Mouse (Mus musculus): ENCODE results near the gene Fam217a. TPM values are rescaled to one million over a fixed set of nuclear protein-coding genes. Genes with fewer than 3 reads are reported as not detected.
"Not testable (repeated sequence)": the region's sequence is repeated elsewhere in the genome, so short reads cannot be mapped to it uniquely, and the experiment has no call there.

The Fam217a gene
- polyA plus RNA-seq, 1 experiment = not detected

- H3K4me3 ChIP-seq = peak overlapping the region; percentile 52
- no peaks in the 10 kb centered on the region for H3K36me3 ChIP-seq (ENCODE audit: control insufficient read depth, insufficient read depth)
- no peaks in the 10 kb centered on the region for H3K27me3 ChIP-seq (ENCODE audit: control insufficient read depth, insufficient read depth, insufficient read length)
- peak overlapping the region; percentile 95 for H3K4me2 ChIP-seq (ENCODE audit: low read depth)
- peak overlapping the region; percentile 63 for H3ac ChIP-seq (ENCODE audit: control insufficient read depth, insufficient read length)
- peaks cover 58% of the 10 kb centered on the region for H3K79me2 ChIP-seq (ENCODE audit: control insufficient read depth, insufficient read depth)
- TF ChIP-seq E2F4 (IDR thresholded peaks at IDR 0.05; ENCODE audit: insufficient read depth) (no peak), POLR2A (IDR thresholded peaks at IDR 0.05; ENCODE audit: insufficient read length, low read depth) (no peak), POLR2AphosphoS2 (IDR thresholded peaks at IDR 0.05; ENCODE audit: insufficient read length, low read depth) (no peak), MAX (IDR thresholded peaks at IDR 0.05; ENCODE audit: low read depth) (no peak), MYOG (IDR thresholded peaks at IDR 0.05; ENCODE audit: control insufficient read depth in 1 of 3, insufficient read depth in 1 of 3, insufficient read length in 2 of 3, low read depth in 2 of 3) (no peak), MYOD1 (IDR thresholded peaks at IDR 0.05; ENCODE audit: control insufficient read depth in 1 of 3, insufficient read length in 2 of 3, low read depth in 2 of 3) (no peak), CEBPB (IDR thresholded peaks at IDR 0.05; ENCODE audit: insufficient read depth, poor library complexity, severe bottlenecking) (no peak), TCF3 (IDR thresholded peaks at IDR 0.05; ENCODE audit: insufficient read length, low read depth) (no peak), TCF12 (IDR thresholded peaks at IDR 0.05; ENCODE audit: insufficient read depth, poor library complexity, severe bottlenecking) (no peak), REST (IDR thresholded peaks at IDR 0.05; ENCODE audit: insufficient read depth, insufficient read length) (no peak), USF1 (IDR thresholded peaks at IDR 0.05; ENCODE audit: low read depth) (no peak), SRF (IDR thresholded peaks at IDR 0.05; ENCODE audit: control insufficient read depth, insufficient read length, low read depth) (no peak)
Measured at GRCm38 (mm10) chr13:34876481-34876880, 47.6 kb downstream of the Fam217a start.

- peak in 1 of 3 experiments; percentile 8 for TF ChIP-seq MYOD1 (IDR thresholded peaks at IDR 0.05; ENCODE audit: control insufficient read depth in 1 of 3, insufficient read length in 2 of 3, low read depth in 2 of 3)
- TF ChIP-seq REST (IDR thresholded peaks at IDR 0.05; ENCODE audit: insufficient read depth, insufficient read length) = no peak
- peak in 1 of 3 experiments; percentile 20 for TF ChIP-seq MYOG (IDR thresholded peaks at IDR 0.05; ENCODE audit: control insufficient read depth in 1 of 3, insufficient read depth in 1 of 3, insufficient read length in 2 of 3, low read depth in 2 of 3)
- peak; percentile 9 for TF ChIP-seq POLR2AphosphoS2 (IDR thresholded peaks at IDR 0.05; ENCODE audit: insufficient read length, low read depth)
- no peak for TF ChIP-seq CEBPB (IDR thresholded peaks at IDR 0.05; ENCODE audit: insufficient read depth, poor library complexity, severe bottlenecking)
- TF ChIP-seq USF1 (IDR thresholded peaks at IDR 0.05; ENCODE audit: low read depth) = no peak
- no peak for TF ChIP-seq SRF (IDR thresholded peaks at IDR 0.05; ENCODE audit: control insufficient read depth, insufficient read length, low read depth)
- peak overlapping the region; percentile 52 for H3K4me3 ChIP-seq
- H3K36me3 ChIP-seq (ENCODE audit: control insufficient read depth, insufficient read depth) = no peaks in the 10 kb centered on the region
- H3K27me3 ChIP-seq (ENCODE audit: control insufficient read depth, insufficient read depth, insufficient read length) = no peaks in the 10 kb centered on the region
- H3K79me2 ChIP-seq (ENCODE audit: control insufficient read depth, insufficient read depth) = peaks cover 52% of the 10 kb centered on the region
- peak overlapping the region; percentile 63 for H3ac ChIP-seq (ENCODE audit: control insufficient read depth, insufficient read length)
- peak overlapping the region; percentile 95 for H3K4me2 ChIP-seq (ENCODE audit: low read depth)
Measured at GRCm38 (mm10) chr13:34875741-34876445, 48.2 kb downstream of the Fam217a start.

DNA sequence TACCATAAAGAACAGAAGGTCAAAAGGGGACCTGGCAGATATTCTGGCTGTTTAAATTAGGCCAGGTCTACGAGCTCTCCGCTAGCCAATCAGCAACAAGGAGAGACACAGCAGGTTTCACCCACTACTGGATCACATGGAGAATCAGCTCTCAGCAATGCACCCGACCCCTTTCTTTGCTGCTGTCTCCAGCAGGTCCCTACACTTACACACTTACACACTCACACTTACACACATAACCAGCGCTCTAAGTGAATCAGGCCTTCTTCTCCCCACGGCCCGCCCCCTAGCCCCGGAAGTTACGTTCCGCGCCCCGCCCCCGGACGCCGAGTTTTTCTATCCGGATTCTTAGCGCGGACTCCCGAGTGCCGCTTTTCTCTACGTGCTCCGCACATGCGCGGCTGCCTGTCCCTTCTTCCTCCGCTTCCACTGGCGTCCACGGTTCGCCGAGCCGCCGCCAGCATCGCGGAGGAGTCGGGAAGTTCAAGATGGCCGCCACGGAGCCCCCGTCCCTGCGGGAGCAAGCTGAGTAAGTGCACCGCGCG lies 48.9 kb downstream of the Fam217a start, which contains the start of gene Prpf4b:
Prpf4b (plus strand) TSS at position 137 of the 545 bp plus-strand sequence.
- no peaks in the 10 kb centered on the region for H3K36me3 ChIP-seq (ENCODE audit: control insufficient read depth, insufficient read depth)

GRCm38 (mm10) chr13:34874736-34875135 lies 49.4 kb downstream of the Fam217a start:
- peak overlapping the region; percentile 85 for H3K4me2 ChIP-seq (ENCODE audit: low read depth)

More for the DNA sequence above, 48.9 kb downstream of the Fam217a start, which contains the start of gene Prpf4b:
- H3K27me3 ChIP-seq (ENCODE audit: control insufficient read depth, insufficient read depth, insufficient read length) = peaks cover 4% of the 10 kb centered on the region
- peak within 1 kb of the TSS; percentile 52 for H3K4me3 ChIP-seq
- peaks cover 46% of the 10 kb centered on the region for H3K79me2 ChIP-seq (ENCODE audit: control insufficient read depth, insufficient read depth)
- H3K4me2 ChIP-seq (ENCODE audit: low read depth) = peak within 1 kb of the TSS; percentile 95
- H3ac ChIP-seq (ENCODE audit: control insufficient read depth, insufficient read length) = peak within 1 kb of the TSS; percentile 63
- TF ChIP-seq E2F4 (IDR thresholded peaks at IDR 0.05; ENCODE audit: insufficient read depth) (no peak), TCF12 (IDR thresholded peaks at IDR 0.05; ENCODE audit: insufficient read depth, poor library complexity, severe bottlenecking) (no peak), POLR2AphosphoS2 (IDR thresholded peaks at IDR 0.05; ENCODE audit: insufficient read length, low read depth) (peak; percentile 71), POLR2A (IDR thresholded peaks at IDR 0.05; ENCODE audit: insufficient read length, low read depth) (peak; percentile 71), SRF (IDR thresholded peaks at IDR 0.05; ENCODE audit: control insufficient read depth, insufficient read length, low read depth) (no peak)

More at GRCm38 (mm10) chr13:34874736-34875135, 49.4 kb downstream of the Fam217a start:
- H3K4me3 ChIP-seq = peak overlapping the region; percentile 52
- H3K36me3 ChIP-seq (ENCODE audit: control insufficient read depth, insufficient read depth); H3K27me3 ChIP-seq (ENCODE audit: control insufficient read depth, insufficient read depth, insufficient read length): not testable (repeated sequence)
- H3K79me2 ChIP-seq (ENCODE audit: control insufficient read depth, insufficient read depth) = peaks cover 41% of the 10 kb centered on the region
- H3ac ChIP-seq (ENCODE audit: control insufficient read depth, insufficient read length) = peak overlapping the region; percentile 63
